Mouse (Mus musculus) midbrain, embryonic 11.5 days (tissue): Measurements from ENCODE around the gene Dapl1. TPM values are rescaled to one million over a fixed set of nuclear protein-coding genes. Genes with fewer than 3 reads are reported as not detected.

Experiments used
- ATAC-seq: fragments of 200-750 bp; cut with Nextera tagmentation; 2 replicates; pipeline ENCODE4 v1.8.0; 2017; ENCODE audit warnings: moderate TSS enrichment, moderate library complexity; ENCODE audit not compliant: low FRiP score
- DNase-seq: peaks from one replicate; pipeline ENCODE4 v3.0.0; 2015; ENCODE audit warnings: low spot score; ENCODE audit errors: missing footprints
- H3K27ac ChIP-seq: fragments of 300-500 bp; sonication (generic); 2 replicates; pipeline ENCODE4 v1.5.1; 2014; ENCODE audit warnings: low read depth, low read length
- H3K27me3 ChIP-seq: fragments of 300-500 bp; sonication (generic); 2 replicates; pipeline ENCODE4 v1.6.1; 2014; ENCODE audit warnings: mild to moderate bottlenecking, low read length, moderate library complexity, mixed read lengths; ENCODE audit not compliant: control insufficient read depth, insufficient read depth
- H3K36me3 ChIP-seq: fragments of 300-500 bp; sonication (generic); 2 replicates; pipeline ENCODE4 v1.6.1; 2014; ENCODE audit warnings: mild to moderate bottlenecking, low read length, moderate library complexity, mixed read lengths; ENCODE audit not compliant: control insufficient read depth, insufficient read depth
- H3K4me1 ChIP-seq: fragments of 300-500 bp; sonication (generic); 2 replicates; pipeline ENCODE4 v1.6.1; 2014; ENCODE audit warnings: low read length; ENCODE audit not compliant: control insufficient read depth, insufficient read depth
- H3K4me2 ChIP-seq: fragments of 300-500 bp; sonication (generic); 2 replicates; pipeline ENCODE4 v1.6.1; 2014; ENCODE audit warnings: mild to moderate bottlenecking, moderate library complexity
- H3K4me3 ChIP-seq: fragments of 300-500 bp; sonication (generic); 2 replicates; pipeline ENCODE4 v1.5.1; 2014; ENCODE audit warnings: low read depth, low read length
- H3K9ac ChIP-seq: fragments of 300-500 bp; sonication (generic); 2 replicates; pipeline ENCODE4 v1.6.1; 2014; ENCODE audit warnings: low read length
- H3K9me3 ChIP-seq: fragments of 300-500 bp; sonication (generic); 2 replicates; pipeline ENCODE4 v1.6.1; 2016; ENCODE audit warnings: low read length; ENCODE audit not compliant: control insufficient read depth
- WGBS: fragments of 180-500 bp; shearing (Covaris S2); extraction: QIAGEN DNeasy Blood & Tissue Kit; methylation state at CpG from one replicate; pipeline ENCODE4 v1.1.7; 2014; 5-methylcytosine and 5-hydroxymethylcytosine counted together
- polyA plus RNA-seq: library from polyadenylated mRNA; unstranded; fragments of >200 nt; fragmentation: Nextera tagmentation; extraction: Ambion mirVana; gene quantifications from 2 replicates; pipeline ENCODE4 v1.2.1, GENCODE M21; 2014

Gene Dapl1
- polyA plus RNA-seq, 1 experiment from 2014 or later, result 0.42 TPM

- ATAC-seq (no peak), DNase-seq (peak; percentile 17)
- WGBS, result 87% methylated on average over 2 of the region's 2 CpGs
- Histone ChIP-seq H3K4me3 (no peak overlapping the region), H3K27ac (no peak overlapping the region), H3K4me1 (no peaks in the 10 kb centered on the region), H3K9me3 (no peaks in the 10 kb centered on the region), H3K4me2 (no peak overlapping the region), H3K36me3 (no peaks in the 10 kb centered on the region), H3K9ac (no peak overlapping the region), H3K27me3 (no peaks in the 10 kb centered on the region)
These were observed 70.0 kb downstream of the Dapl1 start for GRCm38 (mm10) chr2:59554373-59554940.

Other genes with a start within 250 kb of the Dapl1 start
- gene Tanc1, start 127.4 kb downstream of the Dapl1 start, polyA plus RNA-seq, result 6.2 and 6.7 TPM in 2 replicates